Mouse (Mus musculus) neural tube, embryonic 15.5 days (tissue): ENCODE results near the gene Efr3b. TPM values are rescaled to one million over a fixed set of nuclear protein-coding genes. Genes with fewer than 3 reads are reported as not detected.

Experiments used
- ATAC-seq: fragments of 200-750 bp; cut with Nextera tagmentation; 2 replicates; pipeline ENCODE4 v1.8.0; 2017; ENCODE audit warnings: mild to moderate bottlenecking, moderate TSS enrichment, moderate library complexity; ENCODE audit not compliant: low FRiP score
- H3K27ac ChIP-seq: fragments of 300-500 bp; sonication (generic); replicated peaks from 2 replicates; pipeline ENCODE4 v1.5.1; 2015; ENCODE audit warnings: mild to moderate bottlenecking, inconsistent platforms
- H3K27me3 ChIP-seq: fragments of 300-500 bp; sonication (generic); replicated peaks from 2 replicates; pipeline ENCODE4 v1.6.1; 2015; ENCODE audit warnings: inconsistent platforms
- H3K36me3 ChIP-seq: fragments of 300-500 bp; sonication (generic); 2 replicates; pipeline ENCODE4 v1.6.1; 2015; ENCODE audit warnings: inconsistent platforms
- H3K4me1 ChIP-seq: fragments of 300-500 bp; sonication (generic); 2 replicates; pipeline ENCODE4 v1.6.1; 2015; ENCODE audit warnings: inconsistent platforms
- H3K4me2 ChIP-seq: fragments of 300-500 bp; sonication (generic); 2 replicates; pipeline ENCODE4 v1.6.1; 2015; ENCODE audit warnings: inconsistent platforms, mild to moderate bottlenecking, moderate library complexity
- H3K4me3 ChIP-seq: fragments of 300-500 bp; sonication (generic); replicated peaks from 2 replicates; pipeline ENCODE4 v1.5.1; 2015; ENCODE audit warnings: mild to moderate bottlenecking, inconsistent platforms
- H3K9ac ChIP-seq: fragments of 300-500 bp; sonication (generic); replicated peaks from 2 replicates; pipeline ENCODE4 v1.6.1; 2015; ENCODE audit warnings: mild to moderate bottlenecking, inconsistent platforms
- H3K9me3 ChIP-seq: fragments of 300-500 bp; sonication (generic); replicated peaks from 2 replicates; pipeline ENCODE4 v1.6.1; 2016; ENCODE audit warnings: inconsistent platforms
- WGBS: fragments of 180-500 bp; shearing (Covaris S2); methylation state at CpG from one replicate; pipeline ENCODE4 v1.1.7; 2015; ENCODE audit warnings: mixed read lengths; 5-methylcytosine and 5-hydroxymethylcytosine counted together
- polyA plus RNA-seq: library from polyadenylated mRNA; unstranded; fragments of >200 nt; fragmentation: Nextera tagmentation; extraction: Ambion mirVana; gene quantifications from 2 replicates; pipeline ENCODE4 v1.2.1, GENCODE M21; 2015

Efr3b gene
- 27.2 and 33.6 TPM in 2 replicates for polyA plus RNA-seq

GRCm38 (mm10) chr12:4038061-4039041, at the start of gene Efr3b:
TSS of gene Efr3b (minus strand) at chr12:4038915.
- Histone ChIP-seq H3K9ac (peak within 1 kb of the TSS; percentile 73), H3K9me3 (no peaks in the 10 kb centered on the region), H3K36me3 (0 out of 2 replicates have a peak, but pooled peaks cover 4% of the 10 kb centered on the region), H3K27ac (peak within 1 kb of the TSS; percentile 84), H3K4me1 (peaks cover 34% of the 10 kb centered on the region), H3K4me3 (peak within 1 kb of the TSS; percentile 91), H3K27me3 (no peaks in the 10 kb centered on the region), H3K4me2 (peak within 1 kb of the TSS; percentile 71)
- under 1% methylated on average over 71 of the region's 78 CpGs for WGBS
- ATAC-seq: peak; percentile 95

- ATAC-seq: no peak
- Histone ChIP-seq H3K9ac (peak overlapping the region; percentile 68; the same call in 1 of the 2 replicates), H3K4me2 (peak overlapping the region; percentile 58), H3K27me3 (no peaks in the 10 kb centered on the region), H3K9me3 (no peaks in the 10 kb centered on the region), H3K4me3 (peak overlapping the region; percentile 62), H3K36me3 (peaks cover 13% of the 10 kb centered on the region), H3K4me1 (peaks cover 22% of the 10 kb centered on the region), H3K27ac (peak overlapping the region; percentile 98)
- WGBS: 55% methylated on average over 8 of the region's 8 CpGs
Measured at GRCm38 (mm10) chr12:4083441-4083840, 44.7 kb upstream of the Efr3b start.

GRCm38 (mm10) chr12:4082132-4083001, 43.7 kb upstream of the Efr3b start, which contains the start of gene Dnajc27:
TSS of gene Dnajc27 (plus strand) at chr12:4082583.
- peak; percentile 96 for ATAC-seq
- H3K4me3 ChIP-seq: peak within 1 kb of the TSS; percentile 62
- H3K9ac ChIP-seq: peak within 1 kb of the TSS; percentile 68
- 6% methylated on average over 59 of the region's 59 CpGs for WGBS
- H3K4me1 ChIP-seq: peaks cover 22% of the 10 kb centered on the region
- no peaks in the 10 kb centered on the region for H3K27me3 ChIP-seq
- H3K9me3 ChIP-seq: no peaks in the 10 kb centered on the region
- peaks cover 8% of the 10 kb centered on the region for H3K36me3 ChIP-seq
- peak within 1 kb of the TSS; percentile 98 for H3K27ac ChIP-seq
- H3K4me2 ChIP-seq: peak within 1 kb of the TSS; percentile 58

GRCm38 (mm10) chr12:4080311-4080710, 41.6 kb upstream of the Efr3b start:
- Histone ChIP-seq H3K27me3 (no peaks in the 10 kb centered on the region), H3K36me3 (no peaks in the 10 kb centered on the region), H3K9me3 (no peaks in the 10 kb centered on the region), H3K9ac (no peak overlapping the region), H3K4me2 (no peak overlapping the region), H3K27ac (no peak overlapping the region), H3K4me3 (no peak overlapping the region), H3K4me1 (peaks cover 22% of the 10 kb centered on the region)
- no peak for ATAC-seq
- 0% methylated on average over 2 of the region's 2 CpGs for WGBS

- Histone ChIP-seq H3K9me3 (no peaks in the 10 kb centered on the region), H3K4me3 (no peak overlapping the region), H3K27ac (no peak overlapping the region), H3K4me1 (peaks cover 11% of the 10 kb centered on the region), H3K36me3 (no peaks in the 10 kb centered on the region), H3K4me2 (no peak overlapping the region), H3K9ac (no peak overlapping the region), H3K27me3 (no peaks in the 10 kb centered on the region)
- ATAC-seq: no peak
- WGBS: 73% methylated on average over 1 of the region's 1 CpGs
Measured at GRCm38 (mm10) chr12:4078069-4078468, 39.4 kb upstream of the Efr3b start.

- no peak overlapping the region for H3K4me3 ChIP-seq
- H3K27me3 ChIP-seq: no peaks in the 10 kb centered on the region
- no peak for ATAC-seq
- no peaks in the 10 kb centered on the region for H3K36me3 ChIP-seq
- no peak overlapping the region for H3K4me2 ChIP-seq
- H3K9me3 ChIP-seq: no peaks in the 10 kb centered on the region
- no peak overlapping the region for H3K9ac ChIP-seq
- H3K4me1 ChIP-seq: 0 out of 2 replicates have a peak, but pooled peaks cover 3% of the 10 kb centered on the region
- H3K27ac ChIP-seq: no peak overlapping the region
Measured at GRCm38 (mm10) chr12:4076383-4076782, 37.7 kb upstream of the Efr3b start.

- WGBS: 60% methylated on average over 8 of the region's 8 CpGs
- H3K9ac ChIP-seq: no peak overlapping the region
- H3K4me3 ChIP-seq: no peak overlapping the region
- ATAC-seq: no peak
- H3K9me3 ChIP-seq: no peaks in the 10 kb centered on the region
- H3K27me3 ChIP-seq: no peaks in the 10 kb centered on the region
- H3K36me3 ChIP-seq: no peaks in the 10 kb centered on the region
- H3K4me2 ChIP-seq: no peak overlapping the region
- H3K27ac ChIP-seq: no peak overlapping the region
- H3K4me1 ChIP-seq: 0 out of 2 replicates have a peak, but pooled peaks cover under 1% of the 10 kb centered on the region
Measured at GRCm38 (mm10) chr12:4075407-4075806, 36.7 kb upstream of the Efr3b start.

- H3K4me2 ChIP-seq: no peak overlapping the region
- no peaks in the 10 kb centered on the region for H3K9me3 ChIP-seq
- H3K4me1 ChIP-seq: no peaks in the 10 kb centered on the region
- no peak overlapping the region for H3K27ac ChIP-seq
- H3K9ac ChIP-seq: no peak overlapping the region
- no peak for ATAC-seq
- no peaks in the 10 kb centered on the region for H3K27me3 ChIP-seq
- H3K4me3 ChIP-seq: no peak overlapping the region
- no peaks in the 10 kb centered on the region for H3K36me3 ChIP-seq
- WGBS: 87% methylated on average over 9 of the region's 9 CpGs
Measured at GRCm38 (mm10) chr12:4071671-4072070, 33.0 kb upstream of the Efr3b start.

GRCm38 (mm10) chr12:4068551-4068950, 29.8 kb upstream of the Efr3b start:
- Histone ChIP-seq H3K4me2 (no peak overlapping the region), H3K27me3 (no peaks in the 10 kb centered on the region), H3K9me3 (no peaks in the 10 kb centered on the region), H3K36me3 (no peaks in the 10 kb centered on the region), H3K9ac (no peak overlapping the region), H3K4me3 (no peak overlapping the region), H3K27ac (no peak overlapping the region), H3K4me1 (no peaks in the 10 kb centered on the region)
- 81% methylated on average over 4 of the region's 4 CpGs for WGBS
- no peak for ATAC-seq

- no peak overlapping the region for H3K27ac ChIP-seq
- no peaks in the 10 kb centered on the region for H3K27me3 ChIP-seq
- ATAC-seq: no peak
- no peaks in the 10 kb centered on the region for H3K4me1 ChIP-seq
- no peak overlapping the region for H3K4me2 ChIP-seq
- 69% methylated on average over 6 of the region's 6 CpGs for WGBS
- no peak overlapping the region for H3K9ac ChIP-seq
- no peak overlapping the region for H3K4me3 ChIP-seq
- no peaks in the 10 kb centered on the region for H3K9me3 ChIP-seq
- no peaks in the 10 kb centered on the region for H3K36me3 ChIP-seq
Measured at GRCm38 (mm10) chr12:4066681-4067459, 28.2 kb upstream of the Efr3b start.

- WGBS: 80% methylated on average over 8 of the region's 8 CpGs
- H3K9me3 ChIP-seq: no peaks in the 10 kb centered on the region
- no peak for ATAC-seq
Measured at GRCm38 (mm10) chr12:4065944-4066343, 27.2 kb upstream of the Efr3b start.

More at GRCm38 (mm10) chr12:4065944-4066343, 27.2 kb upstream of the Efr3b start:
- Histone ChIP-seq H3K4me2 (no peak overlapping the region), H3K27me3 (no peaks in the 10 kb centered on the region), H3K9ac (no peak overlapping the region), H3K4me1 (no peaks in the 10 kb centered on the region), H3K27ac (no peak overlapping the region), H3K4me3 (no peak overlapping the region), H3K36me3 (no peaks in the 10 kb centered on the region)
